Mouse (Mus musculus) forebrain, embryonic 14.5 days (tissue): ENCODE results near the gene Cox11. TPM values are rescaled to one million over a fixed set of nuclear protein-coding genes. Genes with fewer than 3 reads are reported as not detected.

ENCODE experiments used
- ATAC-seq: fragments of 200-750 bp; cut with Nextera tagmentation; 2 replicates; pipeline ENCODE4 v1.8.0; 2017; ENCODE audit warnings: mild to moderate bottlenecking, moderate library complexity
- DNase-seq: peaks from one replicate; pipeline ENCODE4 v3.0.0-alpha.2; 2015; ENCODE audit warnings: low spot score
- H3K27ac ChIP-seq: fragments of 300-500 bp; sonication (generic); 2 replicates; pipeline ENCODE4 v1.5.1; 2014; ENCODE audit warnings: low read depth, mild to moderate bottlenecking, control low read depth, low read length, moderate library complexity
- H3K27me3 ChIP-seq: fragments of 300-500 bp; sonication (generic); replicated peaks from 2 replicates; pipeline ENCODE4 v1.6.1; 2014; ENCODE audit warnings: low read length, control low read depth, mixed read lengths; ENCODE audit not compliant: control insufficient read depth, insufficient read depth
- H3K36me3 ChIP-seq: fragments of 300-500 bp; sonication (generic); 2 replicates; pipeline ENCODE4 v1.6.1; 2014; ENCODE audit warnings: low read length, control low read depth; ENCODE audit not compliant: control insufficient read depth, insufficient read depth
- H3K4me1 ChIP-seq: fragments of 300-500 bp; sonication (generic); 2 replicates; pipeline ENCODE4 v1.6.1; 2014; ENCODE audit warnings: antibody characterized with exemption, low read length, control low read depth; ENCODE audit not compliant: control insufficient read depth, insufficient read depth
- H3K4me2 ChIP-seq: fragments of 300-500 bp; sonication (generic); 2 replicates; pipeline ENCODE4 v1.6.1; 2014; ENCODE audit warnings: mild to moderate bottlenecking, control low read depth, low read length
- H3K4me3 ChIP-seq: fragments of 300-500 bp; sonication (generic); 2 replicates; pipeline ENCODE4 v1.5.1; 2014; ENCODE audit warnings: low read depth, low read length, control low read depth
- H3K9ac ChIP-seq: fragments of 300-500 bp; sonication (generic); 2 replicates; pipeline ENCODE4 v1.6.1; 2014; ENCODE audit warnings: mild to moderate bottlenecking, low read length, control low read depth, moderate library complexity
- H3K9me3 ChIP-seq: fragments of 300-500 bp; sonication (generic); replicated peaks from 2 replicates; pipeline ENCODE4 v1.6.1; 2016; ENCODE audit warnings: low read length, control low read depth, mixed read lengths; ENCODE audit not compliant: control insufficient read depth
- WGBS: fragments of 180-500 bp; shearing (Covaris S2); extraction: QIAGEN DNeasy Blood & Tissue Kit; methylation state at CpG from one replicate; pipeline ENCODE4 v1.1.7; 2014; 5-methylcytosine and 5-hydroxymethylcytosine counted together
- polyA plus RNA-seq: library from polyadenylated mRNA; unstranded; fragments of >200 nt; fragmentation: Nextera tagmentation; extraction: Ambion mirVana; gene quantifications from 2 replicates; pipeline ENCODE4 v1.2.1, GENCODE M21; 2014

Gene Cox11
- polyA plus RNA-seq, 1 experiment from 2014 or later: 22.1 TPM

DNA sequence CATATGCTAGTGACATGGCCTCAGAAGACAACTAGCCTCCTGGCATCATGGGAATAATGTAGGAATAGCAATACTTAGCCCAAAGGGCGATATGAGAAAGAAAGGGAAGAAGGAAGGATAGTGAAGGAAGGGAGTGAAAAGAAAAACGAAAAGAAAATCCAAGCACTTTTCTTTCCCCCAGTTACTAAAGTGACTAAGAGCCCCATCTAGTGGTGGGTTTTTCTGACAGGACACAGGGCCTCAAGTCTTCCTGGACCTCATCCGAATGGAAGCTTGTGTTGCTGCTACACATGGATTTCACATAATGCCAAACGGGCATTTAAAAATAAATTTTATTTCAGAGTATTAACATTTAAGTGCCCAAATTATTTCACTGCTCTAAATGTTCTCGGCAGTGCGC lies 14.5 kb upstream of the Cox11 start:
- no peaks in the 10 kb centered on the region for H3K4me1 ChIP-seq
- H3K9me3 ChIP-seq: no peaks in the 10 kb centered on the region
- no peak overlapping the region for H3K4me2 ChIP-seq
- 55% methylated on average over 6 of the region's 6 CpGs for WGBS
- H3K27ac ChIP-seq: no peak overlapping the region
- DNase-seq: peak; percentile 77
- peaks cover 7% of the 10 kb centered on the region; the same call in 1 of the 2 replicates for H3K36me3 ChIP-seq
- no peak overlapping the region for H3K9ac ChIP-seq
- H3K4me3 ChIP-seq: no peak overlapping the region
- H3K27me3 ChIP-seq: no peaks in the 10 kb centered on the region
- ATAC-seq: no peak

DNA sequence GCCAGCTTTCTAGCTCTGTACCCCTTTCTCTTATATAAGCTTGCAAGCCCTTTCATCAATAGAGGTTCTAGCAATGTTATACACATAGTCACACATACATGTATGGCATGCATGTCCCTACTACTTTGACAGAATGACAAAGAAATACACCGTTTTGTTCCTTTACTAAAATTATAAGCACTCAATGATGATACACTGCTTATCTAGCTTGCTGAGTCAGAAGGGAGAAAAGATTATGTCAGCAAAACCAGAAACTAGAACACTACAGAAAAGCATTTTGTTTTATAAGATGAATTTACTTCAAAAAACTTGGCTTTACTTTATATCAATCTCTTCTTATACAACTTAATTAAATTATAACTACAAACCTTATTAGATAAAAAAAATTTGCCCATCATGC lies 12.8 kb upstream of the Cox11 start:
- Histone ChIP-seq H3K9ac (no peak overlapping the region), H3K27me3 (no peaks in the 10 kb centered on the region), H3K9me3 (no peaks in the 10 kb centered on the region), H3K27ac (no peak overlapping the region), H3K4me1 (no peaks in the 10 kb centered on the region), H3K4me3 (no peak overlapping the region), H3K36me3 (0 out of 2 replicates have a peak, but pooled peaks cover 5% of the 10 kb centered on the region), H3K4me2 (no peak overlapping the region)
- ATAC-seq (no peak), DNase-seq (no peak)
- WGBS: 79% methylated on average over 1 of the region's 1 CpGs

DNA sequence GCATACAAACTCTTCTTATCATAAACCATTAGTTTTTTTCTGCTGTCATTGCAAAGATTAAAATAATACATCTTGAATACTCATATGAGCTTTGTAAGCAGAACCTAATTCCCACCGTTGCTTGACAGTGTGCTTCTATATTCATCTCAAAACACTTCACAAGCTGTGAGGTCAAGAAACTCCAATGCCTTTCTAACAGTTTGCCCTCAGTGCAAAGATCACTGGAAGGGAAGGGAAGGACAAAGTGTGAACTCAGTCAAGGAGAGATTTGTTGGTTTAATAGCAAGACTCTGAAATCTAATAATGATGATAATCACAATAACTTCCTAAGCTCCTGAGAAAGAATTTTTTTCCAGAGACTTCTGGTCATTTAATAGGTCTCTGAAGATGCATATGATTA lies 10.2 kb upstream of the Cox11 start:
- DNase-seq: no peak
- 90% methylated on average over 1 of the region's 1 CpGs for WGBS

DNA sequence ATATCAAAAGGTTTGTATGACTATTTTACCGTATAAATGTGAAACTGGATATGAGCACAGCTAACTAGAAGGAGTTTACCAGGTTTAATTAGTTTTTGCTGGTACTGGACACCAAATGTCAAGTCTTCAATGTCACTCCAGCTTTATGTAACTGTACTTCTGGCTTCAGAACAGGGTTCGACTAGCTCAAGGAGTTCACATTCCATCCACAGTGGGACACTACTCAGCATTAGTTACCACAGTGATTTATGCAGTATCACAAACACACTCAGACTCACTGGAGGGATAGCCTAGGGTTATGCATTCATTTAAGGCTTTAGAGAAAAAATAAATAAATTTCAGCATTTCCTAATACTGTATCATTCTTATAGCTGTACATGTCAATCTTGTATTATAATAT lies 5.5 kb upstream of the Cox11 start:
- Histone ChIP-seq H3K27ac (no peak overlapping the region), H3K4me3 (no peak overlapping the region), H3K27me3 (no peaks in the 10 kb centered on the region), H3K4me2 (no peak overlapping the region), H3K36me3 (no peaks in the 10 kb centered on the region), H3K9me3 (no peaks in the 10 kb centered on the region), H3K9ac (no peak overlapping the region), H3K4me1 (no peaks in the 10 kb centered on the region)
- ATAC-seq (no peak), DNase-seq (no peak)
- WGBS: 86% methylated on average over 2 of the region's 2 CpGs

More for the DNA sequence above, 10.2 kb upstream of the Cox11 start:
- no peak for ATAC-seq
- no peaks in the 10 kb centered on the region for H3K9me3 ChIP-seq
- no peaks in the 10 kb centered on the region for H3K36me3 ChIP-seq
- H3K4me1 ChIP-seq: no peaks in the 10 kb centered on the region
- no peak overlapping the region for H3K27ac ChIP-seq
- H3K4me3 ChIP-seq: no peak overlapping the region
- H3K4me2 ChIP-seq: no peak overlapping the region
- no peaks in the 10 kb centered on the region for H3K27me3 ChIP-seq
- no peak overlapping the region for H3K9ac ChIP-seq

DNA sequence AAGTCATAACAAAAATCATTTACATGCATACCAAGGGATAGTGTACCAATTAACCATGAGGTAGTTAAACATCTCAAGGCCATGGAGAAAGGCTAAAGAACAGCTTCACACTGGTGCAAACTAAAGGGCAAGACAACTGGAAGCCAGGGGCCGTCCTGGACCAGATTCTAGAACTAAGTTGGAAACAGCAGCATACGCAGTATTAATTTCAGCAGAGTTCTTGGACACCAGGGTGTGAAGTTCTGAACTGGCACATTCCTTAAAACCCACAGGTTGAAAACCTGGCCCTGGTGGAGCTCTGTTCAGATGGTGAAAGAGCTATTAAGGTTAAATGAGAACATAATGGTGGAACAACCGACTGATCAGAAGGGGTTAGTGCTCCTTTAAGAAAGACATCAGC lies 3.3 kb upstream of the Cox11 start:
- H3K4me3 ChIP-seq: no peak overlapping the region
- DNase-seq (no peak), ATAC-seq (no peak)
- H3K4me1 ChIP-seq: peaks cover 5% of the 10 kb centered on the region; the same call in 1 of the 2 replicates
- no peak overlapping the region for H3K9ac ChIP-seq
- H3K27me3 ChIP-seq: no peaks in the 10 kb centered on the region
- 84% methylated on average over 3 of the region's 3 CpGs for WGBS
- H3K9me3 ChIP-seq: no peaks in the 10 kb centered on the region
- no peaks in the 10 kb centered on the region for H3K36me3 ChIP-seq
- no peak overlapping the region for H3K27ac ChIP-seq
- no peak overlapping the region for H3K4me2 ChIP-seq

DNA sequence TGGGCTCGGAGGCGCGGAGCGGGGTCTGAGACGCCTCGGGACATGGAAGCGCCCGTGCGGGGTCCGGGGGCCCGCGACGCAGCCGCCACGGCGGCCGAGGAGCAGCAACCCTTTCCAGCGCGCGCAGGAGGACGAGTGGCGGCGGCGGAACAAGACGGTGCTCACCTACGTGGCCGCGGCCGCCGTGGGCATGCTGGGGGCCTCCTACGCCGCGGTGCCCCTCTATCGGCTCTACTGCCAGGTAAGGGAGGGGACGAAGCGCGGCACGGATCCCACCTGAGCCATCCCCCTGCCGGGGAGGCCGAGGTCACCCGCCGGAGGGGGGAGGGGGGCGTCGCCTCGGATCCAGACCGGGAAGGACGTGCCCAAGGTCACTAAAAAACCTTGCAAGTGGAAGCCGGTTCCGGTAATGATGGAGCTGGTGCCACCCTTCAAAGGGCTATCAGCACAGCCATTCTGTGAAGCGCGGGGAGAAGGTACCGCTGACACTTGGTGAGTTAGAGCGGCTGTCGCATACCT lies 398 bp downstream of the Cox11 start:
- Histone ChIP-seq H3K36me3 (0 out of 2 replicates have a peak, but pooled peaks cover 6% of the 10 kb centered on the region), H3K9me3 (no peaks in the 10 kb centered on the region), H3K4me1 (peaks cover 6% of the 10 kb centered on the region; the same call in 1 of the 2 replicates), H3K27ac (peak overlapping the region; percentile 86), H3K4me3 (peak overlapping the region; percentile 93), H3K4me2 (peak overlapping the region; percentile 53), H3K9ac (peak overlapping the region; percentile 97), H3K27me3 (no peaks in the 10 kb centered on the region)
- 0% methylated on average over 32 of the region's 54 CpGs for WGBS
- no peak; the same call in 1 of the 2 replicates for ATAC-seq
- DNase-seq: peak; percentile 55

DNA sequence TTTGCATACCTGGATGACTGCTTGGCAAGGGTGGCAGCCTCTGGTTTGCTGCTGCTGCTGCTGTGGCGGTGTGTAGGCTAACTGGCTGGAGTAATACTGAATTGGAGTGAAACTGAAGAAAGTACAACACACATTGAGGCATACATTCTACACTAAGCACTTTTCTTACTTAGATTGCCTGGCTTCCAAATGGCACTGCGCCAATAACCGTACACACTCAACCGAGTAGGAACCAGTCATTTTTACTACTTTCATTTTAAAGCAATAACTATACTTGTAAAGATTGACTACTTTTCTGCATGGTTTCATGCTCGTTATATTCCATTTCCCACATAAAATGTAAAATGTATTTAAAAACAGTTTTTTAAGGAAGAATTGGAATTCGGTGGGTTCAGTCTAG lies 11.8 kb downstream of the Cox11 start:
- DNase-seq (no peak), ATAC-seq (no peak)
- Histone ChIP-seq H3K9ac (no peak overlapping the region), H3K36me3 (peaks cover 43% of the 10 kb centered on the region), H3K4me1 (no peaks in the 10 kb centered on the region), H3K27ac (no peak overlapping the region), H3K27me3 (no peaks in the 10 kb centered on the region), H3K4me3 (no peak overlapping the region), H3K9me3 (no peaks in the 10 kb centered on the region), H3K4me2 (no peak overlapping the region)
- 88% methylated on average over 6 of the region's 6 CpGs for WGBS

DNA sequence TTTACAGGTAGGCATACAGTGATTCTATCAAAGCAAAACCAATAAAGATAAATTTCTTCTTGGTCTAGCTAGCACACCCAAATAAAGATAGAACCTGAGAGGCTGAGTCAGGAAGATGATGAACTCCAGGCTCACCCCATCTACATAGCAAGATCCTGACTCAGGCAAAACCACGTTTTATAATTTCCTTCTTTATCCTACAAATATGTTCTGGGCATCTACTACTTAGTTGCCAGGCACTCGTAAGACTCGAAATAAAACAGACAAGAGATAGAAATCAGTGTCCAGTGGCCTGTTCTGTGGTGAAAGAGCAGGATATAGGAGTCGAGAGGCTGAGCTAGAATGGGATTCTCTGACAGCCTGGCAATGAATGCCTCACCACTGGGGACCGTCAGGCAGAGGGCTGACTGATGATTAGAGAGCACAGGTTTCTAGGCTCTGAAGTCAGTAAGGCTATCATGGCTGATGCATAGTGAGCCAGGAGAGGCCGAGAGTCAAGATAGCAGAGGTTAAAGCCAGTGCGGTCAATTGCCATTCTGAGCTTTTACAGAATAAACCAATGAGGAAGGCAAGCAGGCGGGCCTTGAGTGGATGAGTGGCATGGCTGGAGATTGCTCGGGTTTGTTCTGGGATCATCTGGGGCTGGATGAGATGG lies 12.4 kb downstream of the Cox11 start:
- no peak overlapping the region for H3K9ac ChIP-seq
- peaks cover 37% of the 10 kb centered on the region for H3K36me3 ChIP-seq
- no peak overlapping the region for H3K4me3 ChIP-seq
- no peaks in the 10 kb centered on the region for H3K4me1 ChIP-seq
- DNase-seq (no peak), ATAC-seq (no peak)
- H3K27me3 ChIP-seq: no peaks in the 10 kb centered on the region
- no peak overlapping the region for H3K27ac ChIP-seq
- 80% methylated on average over 9 of the region's 9 CpGs for WGBS
- no peaks in the 10 kb centered on the region for H3K9me3 ChIP-seq
- H3K4me2 ChIP-seq: no peak overlapping the region

DNA sequence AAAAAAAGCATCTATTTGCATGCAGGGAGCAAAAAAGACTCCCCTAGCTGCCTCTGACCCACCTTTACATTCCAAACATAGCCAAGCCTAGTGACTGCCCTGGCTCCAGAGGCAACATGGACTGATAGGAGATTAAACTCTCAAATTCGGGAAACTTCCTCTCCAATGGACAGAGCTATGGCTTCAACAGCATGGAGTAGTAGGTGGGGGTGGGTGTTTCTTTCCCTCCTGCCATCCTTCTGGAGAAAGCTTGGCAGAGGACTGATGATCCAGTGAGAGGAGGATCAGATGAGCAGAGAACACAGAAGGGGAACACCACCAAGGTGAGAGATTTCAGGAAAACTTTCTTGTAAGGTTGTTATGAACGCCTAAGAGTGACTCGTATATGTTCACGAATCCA lies 14.6 kb downstream of the Cox11 start:
- Histone ChIP-seq H3K27me3 (no peaks in the 10 kb centered on the region), H3K4me2 (no peak overlapping the region), H3K36me3 (peaks cover 28% of the 10 kb centered on the region), H3K4me1 (no peaks in the 10 kb centered on the region), H3K27ac (no peak overlapping the region), H3K9ac (no peak overlapping the region), H3K4me3 (no peak overlapping the region), H3K9me3 (no peaks in the 10 kb centered on the region)
- 89% methylated on average over 4 of the region's 4 CpGs for WGBS
- no peak for DNase-seq
- ATAC-seq: no peak
